In genomic region chr13:42681299-42681698, GRCm38 (mm10) we compare ENCODE assay signal across 18 mouse cellular contexts. TPM values are rescaled to one million over a fixed set of nuclear protein-coding genes. Genes with fewer than 3 reads are reported as not detected.
DNase-seq lines count a peak whose midpoint lies in the region; ATAC-seq and TF ChIP-seq lines count a peak whose summit lies in the region.
"Had no signal": no experiment of that assay in that cellular context is flagged by ENCODE, and none has a peak within 500 bp of the region (broad histone marks: within the 10 kb centered on the region; RNA-seq: fewer than 3 reads in every experiment).

No protein-coding gene starts in this region.

- ATAC-seq in forebrain, embryonic 13.5 days = peak; percentile 50; the same call in 1 of the 2 replicates
- no peak for ATAC-seq in forebrain, embryonic 11.5 days (replicated peaks; ENCODE audit: low FRiP score)
- no peak for ATAC-seq in lung, embryonic 16.5 days (ENCODE audit: low read depth)
- ATAC-seq in lung, postnatal 0 days = no peak
- ATAC-seq: liver, postnatal 0 days; Patski had no signal

- 63% methylated on average over 9 of the region's 9 CpGs for WGBS in forebrain, embryonic 13.5 days
- 82% methylated on average over 9 of the region's 9 CpGs for WGBS in forebrain, embryonic 11.5 days
- 64% methylated on average over 9 of the region's 9 CpGs for WGBS in lung, embryonic 16.5 days
- 56% methylated on average over 9 of the region's 9 CpGs for WGBS in lung, postnatal 0 days

- H3K4me2 ChIP-seq in forebrain, embryonic 13.5 days = peak overlapping the region; percentile 51
- no peak overlapping the region for H3K4me2 ChIP-seq in forebrain, embryonic 11.5 days (ENCODE audit: low read depth, low read length, severe bottlenecking)
- H3K4me2 ChIP-seq in lung, embryonic 16.5 days (ENCODE audit: low read depth, low read length) = 0 out of 2 replicates have a peak overlapping the region, but pooled peaks have one; percentile 22
- H3K4me2 ChIP-seq in lung, postnatal 0 days (replicated peaks; ENCODE audit: low read depth, low read length) = no peak overlapping the region
- H3K4me2 ChIP-seq: limb, embryonic 13.5 days; stomach, embryonic 15.5 days had no signal

- no peaks in the 10 kb centered on the region for H3K36me3 ChIP-seq in forebrain, embryonic 13.5 days (ENCODE audit: poor library complexity, severe bottlenecking)
- H3K36me3 ChIP-seq in forebrain, embryonic 11.5 days (ENCODE audit: control insufficient read depth, insufficient read depth, low read length) = no peaks in the 10 kb centered on the region
- no peaks in the 10 kb centered on the region for H3K36me3 ChIP-seq in lung, embryonic 16.5 days (ENCODE audit: control insufficient read depth, insufficient read depth, low read length)
- H3K36me3 ChIP-seq in lung, postnatal 0 days (ENCODE audit: insufficient read depth, low read length) = no peaks in the 10 kb centered on the region
- H3K36me3 ChIP-seq: embryonic facial prominence, embryonic 10.5 days; limb, embryonic 13.5 days; stomach, embryonic 15.5 days had no signal

- DNase-seq in forebrain, embryonic 11.5 days (ENCODE audit: low spot score) = no peak
- DNase-seq in lung, postnatal 0 days (ENCODE audit: low spot score) = no peak
- DNase-seq in kidney, postnatal 36 days = peak; percentile 14 to 30
- no peak for DNase-seq in thymus, postnatal 4 days
- no peak for DNase-seq in adrenal gland, adult (ENCODE audit: inconsistent age in 2 of 2, low spot score in 1 of 2)
- DNase-seq: adrenal gland, adult 2 months; cerebellum, adult 9-11 months; gastrocnemius, postnatal 10 days; heart, postnatal 10 days; liver, postnatal 0 days had no signal

- H3K27me3 ChIP-seq in forebrain, embryonic 13.5 days = no peaks in the 10 kb centered on the region
- no peaks in the 10 kb centered on the region for H3K27me3 ChIP-seq in forebrain, embryonic 11.5 days (ENCODE audit: control insufficient read depth, insufficient read depth, low read length)
- H3K27me3 ChIP-seq in lung, embryonic 16.5 days (ENCODE audit: control insufficient read depth, insufficient read depth, low read depth, low read length) = peaks cover 4% of the 10 kb centered on the region; the same call in 1 of the 2 replicates
- no peaks in the 10 kb centered on the region for H3K27me3 ChIP-seq in lung, postnatal 0 days (replicated peaks; ENCODE audit: insufficient read depth, low read length)
- H3K27me3 ChIP-seq: stomach, embryonic 15.5 days had no signal

- no peak for TF ChIP-seq EP300 in lung, postnatal 0 days (IDR thresholded peaks at IDR 0.05)

- peaks cover 30% of the 10 kb centered on the region for H3K4me1 ChIP-seq in forebrain, embryonic 13.5 days
- 0 out of 2 replicates have a peak, but pooled peaks cover 2% of the 10 kb centered on the region for H3K4me1 ChIP-seq in forebrain, embryonic 11.5 days (replicated peaks; ENCODE audit: control insufficient read depth, insufficient read depth, low read length)
- no peaks in the 10 kb centered on the region for H3K4me1 ChIP-seq in lung, embryonic 16.5 days (replicated peaks; ENCODE audit: control insufficient read depth, insufficient read depth, low read length)
- no peaks in the 10 kb centered on the region for H3K4me1 ChIP-seq in lung, postnatal 0 days (ENCODE audit: insufficient read depth, low read depth, low read length)
- H3K4me1 ChIP-seq in cortical plate, adult 2 months (ENCODE audit: control insufficient read depth, insufficient read depth, low read length) = peaks cover 2% of the 10 kb centered on the region; the same call in 1 of the 2 replicates
- H3K4me1 ChIP-seq: limb, embryonic 13.5 days; megakaryocyte, embryonic 14.5 days; stomach, embryonic 15.5 days had no signal

- peak; percentile 50; the same call in 1 of the 2 replicates for TF ChIP-seq POLR2A in cortical plate, adult 2 months (IDR thresholded peaks at IDR 0.05; ENCODE audit: extremely low read depth, insufficient read depth, low read length)

- H3K27ac ChIP-seq in forebrain, embryonic 13.5 days = peak overlapping the region; percentile 42; the same call in 1 of the 2 replicates
- H3K27ac ChIP-seq in forebrain, embryonic 11.5 days (ENCODE audit: low read depth, low read length) = no peak overlapping the region
- no peak overlapping the region for H3K27ac ChIP-seq in lung, embryonic 16.5 days (ENCODE audit: low read length)
- no peak overlapping the region for H3K27ac ChIP-seq in lung, postnatal 0 days (ENCODE audit: low read length)
- H3K27ac ChIP-seq in cortical plate, adult 2 months (ENCODE audit: insufficient read depth, low read length) = 0 out of 2 replicates have a peak overlapping the region, but pooled peaks have one; percentile 97
- H3K27ac ChIP-seq: embryonic facial prominence, embryonic 10.5 days; limb, embryonic 13.5 days; stomach, embryonic 15.5 days had no signal

- TF ChIP-seq CTCF in lung, postnatal 0 days (IDR thresholded peaks at IDR 0.05) = no peak
- no peak for TF ChIP-seq CTCF in cortical plate, adult 2 months (IDR thresholded peaks at IDR 0.05; ENCODE audit: extremely low read depth, insufficient read depth, low read length)

- H3K4me3 ChIP-seq in forebrain, embryonic 13.5 days = peak overlapping the region; percentile 18; the same call in 1 of the 2 replicates
- H3K4me3 ChIP-seq in forebrain, embryonic 11.5 days (ENCODE audit: low read depth, low read length) = no peak overlapping the region
- no peak overlapping the region for H3K4me3 ChIP-seq in lung, embryonic 16.5 days (ENCODE audit: low read length)
- no peak overlapping the region for H3K4me3 ChIP-seq in lung, postnatal 0 days (ENCODE audit: low read depth, low read length)
- peak overlapping the region; percentile 98 for H3K4me3 ChIP-seq in cortical plate, adult 2 months (ENCODE audit: insufficient read depth, low read length)
- H3K4me3 ChIP-seq: embryonic facial prominence, embryonic 10.5 days; limb, embryonic 13.5 days; megakaryocyte, embryonic 14.5 days; stomach, embryonic 15.5 days had no signal

- no peak overlapping the region for H3K9ac ChIP-seq in forebrain, embryonic 13.5 days
- no peak overlapping the region for H3K9ac ChIP-seq in forebrain, embryonic 11.5 days (ENCODE audit: low read length)
- H3K9ac ChIP-seq in lung, embryonic 16.5 days (ENCODE audit: low read length) = no peak overlapping the region
- H3K9ac ChIP-seq in lung, postnatal 0 days (replicated peaks; ENCODE audit: low read depth) = no peak overlapping the region
- H3K9ac ChIP-seq: limb, embryonic 13.5 days; liver, postnatal 0 days; stomach, embryonic 15.5 days had no signal

- H3K9me3 ChIP-seq in forebrain, embryonic 13.5 days (replicated peaks) = no peaks in the 10 kb centered on the region
- no peaks in the 10 kb centered on the region for H3K9me3 ChIP-seq in forebrain, embryonic 11.5 days (ENCODE audit: control insufficient read depth, low read length)
- H3K9me3 ChIP-seq in lung, embryonic 16.5 days (ENCODE audit: control insufficient read depth, low read length) = no peaks in the 10 kb centered on the region
- no peaks in the 10 kb centered on the region for H3K9me3 ChIP-seq in lung, postnatal 0 days (ENCODE audit: low read length)
- H3K9me3 ChIP-seq: embryonic facial prominence, embryonic 10.5 days; limb, embryonic 13.5 days; megakaryocyte, embryonic 14.5 days; stomach, embryonic 15.5 days had no signal

RNA-seq across cellular contexts. Expression of gene Phactr1, which starts 0.9 kb away (rescaled TPM):
- 33.4 and 34.4 TPM in 2 replicates for polyA plus RNA-seq in forebrain, embryonic 13.5 days (2015; fragmentation: Nextera tagmentation; extraction: Ambion mirVana)
- 11.0 and 12.4 TPM in 2 replicates for polyA plus RNA-seq in forebrain, embryonic 11.5 days (2014; fragmentation: Nextera tagmentation; extraction: Ambion mirVana)
- polyA plus RNA-seq in lung, embryonic 16.5 days (2015; fragmentation: Nextera tagmentation; extraction: Ambion mirVana) = 7.4 and 8.1 TPM in 2 replicates
- polyA plus RNA-seq in lung, postnatal 0 days (2015; fragmentation: Nextera tagmentation; extraction: Ambion mirVana) = 31.4 and 52.7 TPM in 2 replicates
- 205 and 206 TPM in 2 replicates for polyA plus RNA-seq in cortical plate, adult 2 months (2012; rRNA removed)

Comparison
In these comparisons a context has a peak if more than half of its experiments do, and no peak if none do; other contexts are left out.
1. H3K27ac ChIP-seq: peak in forebrain, embryonic 13.5 days (single experiment) and cortical plate, adult 2 months (single experiment); none in forebrain, embryonic 11.5 days (single experiment), lung, embryonic 16.5 days (single experiment) and lung, postnatal 0 days (single experiment).
2. H3K4me2 ChIP-seq: peak in forebrain, embryonic 13.5 days (single experiment) and lung, embryonic 16.5 days (single experiment); none in forebrain, embryonic 11.5 days (single experiment) and lung, postnatal 0 days (single experiment).
3. H3K4me3 ChIP-seq: peak in forebrain, embryonic 13.5 days (single experiment) and cortical plate, adult 2 months (single experiment); none in forebrain, embryonic 11.5 days (single experiment), lung, embryonic 16.5 days (single experiment) and lung, postnatal 0 days (single experiment).
4. DNase-seq: peak in kidney, postnatal 36 days (2 of 2); none in forebrain, embryonic 11.5 days (single experiment), lung, postnatal 0 days (single experiment), thymus, postnatal 4 days (single experiment) and adrenal gland, adult (0 of 2).